26 mouse cellular contexts compared by ENCODE assay signal in genomic region chr5:90900688-90901087, GRCm38 (mm10). TPM values are rescaled to one million over a fixed set of nuclear protein-coding genes. Genes with fewer than 3 reads are reported as not detected.
DNase-seq lines count a peak whose midpoint lies in the region; ATAC-seq and TF ChIP-seq lines count a peak whose summit lies in the region.
"Had no signal": no experiment of that assay in that cellular context is flagged by ENCODE, and none has a peak within 500 bp of the region (broad histone marks: within the 10 kb centered on the region; RNA-seq: fewer than 3 reads in every experiment).

No protein-coding gene starts in this region.

- no peak for TF ChIP-seq POLR2A in brain, embryonic 14.5 days (IDR thresholded peaks at IDR 0.05; ENCODE audit: borderline replicate concordance, extremely low read depth, insufficient read depth, insufficient read length, poor library complexity, severe bottlenecking)

- no peak overlapping the region for H3K9ac ChIP-seq in midbrain, embryonic 11.5 days (ENCODE audit: low read length)
- no peak overlapping the region for H3K9ac ChIP-seq in midbrain, embryonic 13.5 days (replicated peaks)
- no peak overlapping the region for H3K9ac ChIP-seq in ES-E14 (ENCODE audit: insufficient read depth, low read depth, low read length, poor library complexity, severe bottlenecking)
- H3K9ac ChIP-seq: hindbrain, embryonic 14.5 days; liver, embryonic 15.5 days; lung, embryonic 15.5 days had no signal

- in situ Hi-C loops in ES-E14 (cut with MboI; ENCODE audit: low sequenced_read_pairs in 2 of 2, unreplicated experiment in 2 of 2) = loop anchor here (25.0 kb wide), 2 partner anchors 238 to 688 kb away; partner anchors contain the start of gene Cox18 (in 1 of the 2)

- H3K4me3 ChIP-seq in midbrain, embryonic 11.5 days (ENCODE audit: low read depth, low read length) = no peak overlapping the region
- no peak overlapping the region for H3K4me3 ChIP-seq in midbrain, embryonic 13.5 days (replicated peaks)
- no peak overlapping the region for H3K4me3 ChIP-seq in ES-E14 (ENCODE audit: insufficient read depth in 1 of 2, low read depth in 1 of 2, low read length in 2 of 2, poor library complexity in 1 of 2, severe bottlenecking in 1 of 2)
- H3K4me3 ChIP-seq: forebrain, embryonic 10.5 days; gastrocnemius, adult 2 months; limb, embryonic 10.5 days; liver, embryonic 15.5 days; lung, embryonic 15.5 days; midbrain, embryonic 10.5 days had no signal

- WGBS in midbrain, embryonic 11.5 days = 71% methylated on average over 7 of the region's 7 CpGs
- WGBS in midbrain, embryonic 13.5 days = 68% methylated on average over 7 of the region's 7 CpGs

- peaks cover 3% of the 10 kb centered on the region for H3K4me1 ChIP-seq in midbrain, embryonic 11.5 days (ENCODE audit: control insufficient read depth, insufficient read depth, low read length)
- peaks cover 11% of the 10 kb centered on the region for H3K4me1 ChIP-seq in midbrain, embryonic 13.5 days (replicated peaks)
- H3K4me1 ChIP-seq in ES-E14 (ENCODE audit: control insufficient read depth in 2 of 2, insufficient read depth in 2 of 2, low read length in 2 of 2, poor library complexity in 1 of 2) = no peaks in the 10 kb centered on the region

- H3K27ac ChIP-seq in midbrain, embryonic 11.5 days (ENCODE audit: low read depth, low read length) = no peak overlapping the region
- H3K27ac ChIP-seq in midbrain, embryonic 13.5 days = no peak overlapping the region
- H3K27ac ChIP-seq in ES-E14 (ENCODE audit: insufficient read depth, low read depth, low read length, poor library complexity, severe bottlenecking) = no peak overlapping the region
- H3K27ac ChIP-seq: forebrain, embryonic 10.5 days; gastrocnemius, adult 2 months; hindbrain, embryonic 14.5 days; limb, embryonic 10.5 days; liver, embryonic 15.5 days; lung, embryonic 15.5 days; midbrain, embryonic 10.5 days had no signal

- H3K4me2 ChIP-seq in midbrain, embryonic 11.5 days = no peak overlapping the region
- H3K4me2 ChIP-seq in midbrain, embryonic 13.5 days (replicated peaks) = no peak overlapping the region
- H3K4me2 ChIP-seq: hindbrain, embryonic 14.5 days; liver, embryonic 15.5 days; lung, embryonic 15.5 days had no signal

- H3K36me3 ChIP-seq in midbrain, embryonic 11.5 days (ENCODE audit: control insufficient read depth, insufficient read depth, low read length) = no peaks in the 10 kb centered on the region
- no peaks in the 10 kb centered on the region for H3K36me3 ChIP-seq in midbrain, embryonic 13.5 days
- no peaks in the 10 kb centered on the region for H3K36me3 ChIP-seq in ES-E14 (ENCODE audit: control insufficient read depth, insufficient read depth, low read length, poor library complexity, severe bottlenecking)
- H3K36me3 ChIP-seq: forebrain, embryonic 10.5 days; G1E; limb, embryonic 10.5 days; liver, embryonic 15.5 days; lung, embryonic 15.5 days; midbrain, embryonic 10.5 days had no signal

- TF ChIP-seq CTCF in brain, embryonic 14.5 days (IDR thresholded peaks at IDR 0.05; ENCODE audit: borderline replicate concordance, extremely low read depth, insufficient read depth, insufficient read length) = no peak

- DNase-seq in midbrain, embryonic 11.5 days (ENCODE audit: low spot score, missing footprints) = peak; percentile 84
- no peak for DNase-seq in ES-E14 (ENCODE audit: low read depth, low spot score)
- peak; percentile 29 for DNase-seq in brain, embryonic 14.5 days (ENCODE audit: low read depth)
- no peak for DNase-seq in ovary, postnatal 14 days (ENCODE audit: low spot score)
- no peak for DNase-seq in spleen, adult 18-20 months
- DNase-seq: liver; thymus, adult 2 months had no signal

- H3K27me3 ChIP-seq in midbrain, embryonic 11.5 days (ENCODE audit: control insufficient read depth, insufficient read depth, low read length) = peaks cover 6% of the 10 kb centered on the region; the same call in 1 of the 2 replicates
- peaks cover 16% of the 10 kb centered on the region for H3K27me3 ChIP-seq in midbrain, embryonic 13.5 days

- no peak for ATAC-seq in midbrain, embryonic 11.5 days (ENCODE audit: low FRiP score)
- no peak for ATAC-seq in midbrain, embryonic 13.5 days
- no peak for ATAC-seq in CD4-positive, CD25-positive, alpha-beta regulatory T cell, adult 4 months

- H3K9me3 ChIP-seq in midbrain, embryonic 11.5 days (ENCODE audit: control insufficient read depth, low read length) = no peaks in the 10 kb centered on the region
- no peaks in the 10 kb centered on the region for H3K9me3 ChIP-seq in midbrain, embryonic 13.5 days
- no peaks in the 10 kb centered on the region for H3K9me3 ChIP-seq in ES-E14 (ENCODE audit: control insufficient read depth, insufficient read depth, low read depth, low read length)
- H3K9me3 ChIP-seq: forebrain, embryonic 10.5 days; G1E; limb, embryonic 10.5 days; liver, embryonic 15.5 days; lung, embryonic 15.5 days; midbrain, embryonic 10.5 days had no signal

TF ChIP-seq in ES-E14, 5 proteins besides CTCF, POLR2A, EP300 and RAD21:
- TF ChIP-seq CHD2 (IDR thresholded peaks at IDR 0.05; ENCODE audit: low read depth, low read length) = no peak
- peak; percentile 73 for TF ChIP-seq MAFK (IDR thresholded peaks at IDR 0.05; ENCODE audit: insufficient read depth, low read depth, low read length)
TF ChIP-seq in ES-E14: peak in this region for 1.

RNA-seq across cellular contexts. Expression of gene Cxcl2, which starts 3.0 kb away (rescaled TPM):
- polyA plus RNA-seq in midbrain, embryonic 11.5 days (2014; fragmentation: Nextera tagmentation; extraction: Ambion mirVana) = not detected in 2 replicates
- not detected in 2 replicates for polyA plus RNA-seq in midbrain, embryonic 13.5 days (2015; fragmentation: Nextera tagmentation; extraction: Ambion mirVana)
- not detected in 2 replicates for total RNA-seq in ES-E14 (2012; rRNA removed)
- not detected in 2 replicates for polyA plus RNA-seq in brain, embryonic 14.5 days (2012; rRNA removed)
- polyA plus RNA-seq in CD4-positive, CD25-positive, alpha-beta regulatory T cell, adult 4 months (2017; shearing (Covaris generic)) = 1 to 10 TPM; 1.5 to 2.9 TPM
- total RNA-seq: gastrocnemius, adult 2 months; gastrocnemius, postnatal 4 days; heart, postnatal 36 days; layer of hippocampus, postnatal 14 days; left cerebral cortex, adult 8-10 months had no signal
- polyA plus RNA-seq: forebrain, embryonic 10.5 days; frontal cortex, adult 2 months; G1E; intestine, embryonic 14.5 days; limb, embryonic 10.5 days; liver, embryonic 15.5 days; lung, embryonic 15.5 days; midbrain, embryonic 10.5 days; neural tube, embryonic 14.5 days; stomach, embryonic 16.5 days had no signal

RNA-seq across cellular contexts. Expression of gene Cxcl1, which starts 9.6 kb away (rescaled TPM):
- not detected in 2 replicates for polyA plus RNA-seq in midbrain, embryonic 11.5 days (2014; fragmentation: Nextera tagmentation; extraction: Ambion mirVana)
- 0.22 TPM in 1 of 2 replicates, not detected in the other for polyA plus RNA-seq in midbrain, embryonic 13.5 days (2015; fragmentation: Nextera tagmentation; extraction: Ambion mirVana)
- 0.45 TPM in 1 of 2 replicates, not detected in the other for total RNA-seq in ES-E14 (2012; rRNA removed)
- polyA plus RNA-seq in brain, embryonic 14.5 days (2012; rRNA removed) = 0.11 and 0.25 TPM in 2 replicates
- not detected for polyA plus RNA-seq in CD4-positive, CD25-positive, alpha-beta regulatory T cell, adult 4 months (2017; shearing (Covaris generic))
- total RNA-seq: common myeloid progenitor, adult 5-6 weeks had no signal
- polyA plus RNA-seq: forebrain, embryonic 10.5 days; G1E; midbrain, embryonic 10.5 days; neural tube, embryonic 14.5 days had no signal

RNA-seq across cellular contexts. Expression of gene Mthfd2l, which starts 30.2 kb away (rescaled TPM):
- 105 and 107 TPM in 2 replicates for polyA plus RNA-seq in midbrain, embryonic 11.5 days (2014; fragmentation: Nextera tagmentation; extraction: Ambion mirVana)
- 98.9 and 99.1 TPM in 2 replicates for polyA plus RNA-seq in midbrain, embryonic 13.5 days (2015; fragmentation: Nextera tagmentation; extraction: Ambion mirVana)
- 4.0 and 4.8 TPM in 2 replicates for total RNA-seq in ES-E14 (2012; rRNA removed)
- 64.9 and 81.9 TPM in 2 replicates for polyA plus RNA-seq in brain, embryonic 14.5 days (2012; rRNA removed)
- polyA plus RNA-seq in CD4-positive, CD25-positive, alpha-beta regulatory T cell, adult 4 months (2017; shearing (Covaris generic)) = 1 to 10 TPM; 1.3 to 2.0 TPM

Comparison
In these comparisons a context has a peak if more than half of its experiments do, and no peak if none do; other contexts are left out.
1. DNase-seq: peak in midbrain, embryonic 11.5 days (single experiment) and brain, embryonic 14.5 days (single experiment); none in ES-E14 (single experiment), ovary, postnatal 14 days (single experiment) and spleen, adult 18-20 months (0 of 2).
2. RNA of gene Mthfd2l, which starts 30.2 kb away (polyA plus RNA-seq): 105 to 107 TPM in midbrain, embryonic 11.5 days, 98.9 to 99.1 TPM in midbrain, embryonic 13.5 days and 64.9 to 81.9 TPM in brain, embryonic 14.5 days; 1.3 to 2.0 TPM in CD4-positive, CD25-positive, alpha-beta regulatory T cell, adult 4 months; every median in the first group is over 10 times any median in the second.